ENCODE assay signal across 10 mouse cellular contexts in genomic region chr9:114368471-114368858, GRCm38 (mm10). TPM values are rescaled to one million over a fixed set of nuclear protein-coding genes. Genes with fewer than 3 reads are reported as not detected.
A peak's percentile ranks its signal among the peaks of the same experiment; 100 is the strongest.
DNase-seq lines count a peak whose midpoint lies in the region; ATAC-seq and TF ChIP-seq lines count a peak whose summit lies in the region.
"Had no signal": no experiment of that assay in that cellular context is flagged by ENCODE, and none has a peak within 500 bp of the region (broad histone marks: within the 10 kb centered on the region; RNA-seq: fewer than 3 reads in every experiment).

No protein-coding gene starts in this region.

- no peak for DNase-seq in heart, postnatal 4 days
- no peak for DNase-seq in ES-E14 (ENCODE audit: low read depth, low spot score)
- DNase-seq in hindbrain, embryonic 11.5 days (ENCODE audit: low spot score), result no peak
- DNase-seq in midbrain, embryonic 10.5 days (ENCODE audit: low spot score), result no peak
- no peak for DNase-seq in layer of hippocampus, adult 18-20 months (ENCODE audit: low spot score in 2 of 2)
- DNase-seq in cerebellum, adult 9-11 months, result no peak
- DNase-seq in right cerebral cortex, adult 2 months (ENCODE audit: low spot score in 2 of 2), result no peak

- no peaks in the 10 kb centered on the region for H3K36me3 ChIP-seq in heart, embryonic 11.5 days (ENCODE audit: control insufficient read depth, insufficient read depth, low read length)
- no peaks in the 10 kb centered on the region for H3K36me3 ChIP-seq in ES-E14 (ENCODE audit: control insufficient read depth, insufficient read depth, low read length, poor library complexity, severe bottlenecking)
- no peaks in the 10 kb centered on the region for H3K36me3 ChIP-seq in hindbrain, embryonic 11.5 days (ENCODE audit: control insufficient read depth, insufficient read depth, low read length)
- no peaks in the 10 kb centered on the region for H3K36me3 ChIP-seq in midbrain, embryonic 10.5 days
- H3K36me3 ChIP-seq: G1E had no signal

- peak overlapping the region; percentile 86 for H3K4me2 ChIP-seq in heart, embryonic 11.5 days
- H3K4me2 ChIP-seq in hindbrain, embryonic 11.5 days (replicated peaks; ENCODE audit: low read depth, low read length), result peak overlapping the region; percentile 59

- peak overlapping the region; percentile 51 for H3K4me3 ChIP-seq in heart, embryonic 11.5 days (ENCODE audit: low read depth, low read length)
- peak overlapping the region; percentile 47 to 69 for H3K4me3 ChIP-seq in ES-E14 (ENCODE audit: insufficient read depth in 1 of 2, low read depth in 1 of 2, low read length in 2 of 2, poor library complexity in 1 of 2, severe bottlenecking in 1 of 2)
- peak overlapping the region; percentile 38 for H3K4me3 ChIP-seq in hindbrain, embryonic 11.5 days (ENCODE audit: low read depth, low read length)
- H3K4me3 ChIP-seq in midbrain, embryonic 10.5 days, result peak overlapping the region; percentile 61

- WGBS in heart, embryonic 11.5 days (ENCODE audit: insufficient replicate concordance), result 10% methylated on average over 12 of the region's 12 CpGs
- 15% methylated on average over 12 of the region's 12 CpGs for WGBS in hindbrain, embryonic 11.5 days
- WGBS in midbrain, embryonic 10.5 days, result 15% methylated on average over 12 of the region's 12 CpGs

- H3K4me1 ChIP-seq in heart, embryonic 11.5 days (ENCODE audit: control insufficient read depth, insufficient read depth, low read length), result no peaks in the 10 kb centered on the region
- peaks cover 0 to 2% of the 10 kb centered on the region in 2 experiments; a peak in 1 of 4 replicates for H3K4me1 ChIP-seq in ES-E14 (ENCODE audit: control insufficient read depth in 2 of 2, insufficient read depth in 2 of 2, low read length in 2 of 2, poor library complexity in 1 of 2)
- no peaks in the 10 kb centered on the region for H3K4me1 ChIP-seq in hindbrain, embryonic 11.5 days (replicated peaks; ENCODE audit: control insufficient read depth, insufficient read depth, low read length)
- H3K4me1 ChIP-seq in midbrain, embryonic 10.5 days, result peaks cover 11% of the 10 kb centered on the region

- no peaks in the 10 kb centered on the region for H3K27me3 ChIP-seq in heart, embryonic 11.5 days (ENCODE audit: control insufficient read depth, insufficient read depth, low read length)
- H3K27me3 ChIP-seq in hindbrain, embryonic 11.5 days (ENCODE audit: control insufficient read depth, insufficient read depth, low read length), result peaks cover 2% of the 10 kb centered on the region; the same call in 1 of the 2 replicates
- peaks cover 26% of the 10 kb centered on the region for H3K27me3 ChIP-seq in midbrain, embryonic 10.5 days (ENCODE audit: low read depth, poor library complexity, severe bottlenecking)

- H3K27ac ChIP-seq in heart, embryonic 11.5 days (ENCODE audit: low read depth, low read length), result no peak overlapping the region
- H3K27ac ChIP-seq in ES-E14 (ENCODE audit: insufficient read depth, low read depth, low read length, poor library complexity, severe bottlenecking), result no peak overlapping the region
- H3K27ac ChIP-seq in hindbrain, embryonic 11.5 days (ENCODE audit: low read depth, low read length), result no peak overlapping the region
- peak overlapping the region; percentile 66; the same call in 1 of the 2 replicates for H3K27ac ChIP-seq in midbrain, embryonic 10.5 days (replicated peaks)

- H3K9me3 ChIP-seq in heart, embryonic 11.5 days (replicated peaks; ENCODE audit: control insufficient read depth, low read length), result no peaks in the 10 kb centered on the region
- no peaks in the 10 kb centered on the region for H3K9me3 ChIP-seq in ES-E14 (ENCODE audit: control insufficient read depth, insufficient read depth, low read depth, low read length)
- no peaks in the 10 kb centered on the region for H3K9me3 ChIP-seq in hindbrain, embryonic 11.5 days (ENCODE audit: control insufficient read depth, low read length)
- H3K9me3 ChIP-seq in midbrain, embryonic 10.5 days (replicated peaks), result no peaks in the 10 kb centered on the region
- H3K9me3 ChIP-seq: G1E had no signal

- in situ Hi-C loops in ES-E14 (cut with MboI; ENCODE audit: low sequenced_read_pairs in 2 of 2, unreplicated experiment in 2 of 2), result loop anchor here in 1 of 2 experiments (5.0 kb wide), 1 partner anchor 46 kb away; no protein-coding TSS in a partner anchor

- peak overlapping the region; percentile 75 for H3K9ac ChIP-seq in heart, embryonic 11.5 days (ENCODE audit: low read depth, low read length)
- peak overlapping the region; percentile 46 for H3K9ac ChIP-seq in ES-E14 (ENCODE audit: insufficient read depth, low read depth, low read length, poor library complexity, severe bottlenecking)
- H3K9ac ChIP-seq in hindbrain, embryonic 11.5 days (ENCODE audit: low read depth, low read length), result peak overlapping the region; percentile 44

- 0 out of 2 replicates have a peak, but pooled peaks have one; percentile 9 for ATAC-seq in heart, embryonic 11.5 days (replicated peaks; ENCODE audit: insufficient number of reproducible peaks, low FRiP score, low TSS enrichment)
- ATAC-seq in hindbrain, embryonic 11.5 days (ENCODE audit: low FRiP score), result peak; percentile 38; the same call in 1 of the 2 replicates

TF ChIP-seq in ES-E14, 5 proteins besides CTCF, POLR2A, EP300 and RAD21:
- TF ChIP-seq ZNF384 (IDR thresholded peaks at IDR 0.05; ENCODE audit: low read depth, low read length), result no peak
- no peak for TF ChIP-seq CHD2 (IDR thresholded peaks at IDR 0.05; ENCODE audit: low read depth, low read length)
- no peak for TF ChIP-seq MAFK (IDR thresholded peaks at IDR 0.05; ENCODE audit: insufficient read depth, low read depth, low read length)
- TF ChIP-seq ZC3H11A (IDR thresholded peaks at IDR 0.05; ENCODE audit: borderline replicate concordance, low read depth, low read length), result no peak
- TF ChIP-seq HCFC1 (IDR thresholded peaks at IDR 0.05; ENCODE audit: borderline replicate concordance, insufficient read depth, low read length), result no peak
TF ChIP-seq in ES-E14: peak in this region for 0.

RNA-seq across cellular contexts. Expression of gene Crtap, which starts 22.0 kb away (rescaled TPM):
- polyA plus RNA-seq in heart, embryonic 11.5 days (2014; fragmentation: Nextera tagmentation; extraction: Ambion mirVana), result 129 and 138 TPM in 2 replicates
- total RNA-seq in heart, postnatal 4 days (2021), result 10 to 100 TPM; 69.7 to 79.2 TPM
- 106 and 148 TPM in 2 replicates for total RNA-seq in ES-E14 (2012; rRNA removed)
- polyA plus RNA-seq in hindbrain, embryonic 11.5 days (2014; fragmentation: Nextera tagmentation; extraction: Ambion mirVana), result 56.5 and 57.8 TPM in 2 replicates
- polyA plus RNA-seq in midbrain, embryonic 10.5 days (2016; fragmentation: Nextera tagmentation; extraction: Ambion mirVana), result 35.7 and 38.2 TPM in 2 replicates
- 1 to 10 TPM; 6.8 to 7.8 TPM for total RNA-seq in layer of hippocampus, adult 18-20 months (2021)

RNA-seq across cellular contexts. Expression of gene Glb1, which starts 32.4 kb away (rescaled TPM):
- polyA plus RNA-seq in heart, embryonic 11.5 days (2014; fragmentation: Nextera tagmentation; extraction: Ambion mirVana), result 39.6 and 46.2 TPM in 2 replicates
- total RNA-seq in heart, postnatal 4 days (2021), result 10 to 100 TPM; 25.0 to 26.0 TPM
- 36.0 and 44.6 TPM in 2 replicates for total RNA-seq in ES-E14 (2012; rRNA removed)
- polyA plus RNA-seq in hindbrain, embryonic 11.5 days (2014; fragmentation: Nextera tagmentation; extraction: Ambion mirVana), result 21.9 and 26.6 TPM in 2 replicates
- 23.8 and 25.0 TPM in 2 replicates for polyA plus RNA-seq in midbrain, embryonic 10.5 days (2016; fragmentation: Nextera tagmentation; extraction: Ambion mirVana)
- 10 to 100 TPM; 20.1 to 20.9 TPM for total RNA-seq in layer of hippocampus, adult 18-20 months (2021)

RNA-seq across cellular contexts. Expression of gene Tmppe, which starts 32.4 kb away (rescaled TPM):
- 4.3 and 6.3 TPM in 2 replicates for polyA plus RNA-seq in heart, embryonic 11.5 days (2014; fragmentation: Nextera tagmentation; extraction: Ambion mirVana)
- total RNA-seq in heart, postnatal 4 days (2021), result 1 to 10 TPM; 5.8 to 6.6 TPM
- 37.3 and 47.1 TPM in 2 replicates for total RNA-seq in ES-E14 (2012; rRNA removed)
- polyA plus RNA-seq in hindbrain, embryonic 11.5 days (2014; fragmentation: Nextera tagmentation; extraction: Ambion mirVana), result 2.4 and 3.1 TPM in 2 replicates
- polyA plus RNA-seq in midbrain, embryonic 10.5 days (2016; fragmentation: Nextera tagmentation; extraction: Ambion mirVana), result 11.4 and 11.6 TPM in 2 replicates
- total RNA-seq in layer of hippocampus, adult 18-20 months (2021), result 10 to 100 TPM; 11.3 to 11.6 TPM

RNA-seq across cellular contexts. Expression of gene Bcl2a1c, which starts 38.5 kb away (rescaled TPM):
- polyA plus RNA-seq in heart, embryonic 11.5 days (2014; fragmentation: Nextera tagmentation; extraction: Ambion mirVana), result not detected in 2 replicates
- total RNA-seq in heart, postnatal 4 days (2021), result not detected
- not detected in 2 replicates for total RNA-seq in ES-E14 (2012; rRNA removed)
- not detected in 2 replicates for polyA plus RNA-seq in hindbrain, embryonic 11.5 days (2014; fragmentation: Nextera tagmentation; extraction: Ambion mirVana)
- polyA plus RNA-seq in midbrain, embryonic 10.5 days (2016; fragmentation: Nextera tagmentation; extraction: Ambion mirVana), result not detected in 2 replicates
- not detected for total RNA-seq in layer of hippocampus, adult 18-20 months (2021)
- total RNA-seq: G1E; gastrocnemius, adult 8-10 months had no signal
- polyA plus RNA-seq: G1E had no signal

Comparison
In these comparisons a context has a peak if more than half of its experiments do, and no peak if none do; other contexts are left out.
1. RNA of gene Crtap, which starts 22.0 kb away (total RNA-seq): 106 to 148 TPM in ES-E14 and 69.7 to 79.2 TPM in heart, postnatal 4 days; 6.8 to 7.8 TPM in layer of hippocampus, adult 18-20 months; every median in the first group is over 4 times any median in the second.
2. Peak in every context shown above with its lines, with median percentiles within 50 percentile points of each other: H3K4me3 ChIP-seq and H3K9ac ChIP-seq.